Mouse (Mus musculus) kidney, postnatal 0 days (tissue): ENCODE data around the gene Mthfsd. TPM values are rescaled to one million over a fixed set of nuclear protein-coding genes. Genes with fewer than 3 reads are reported as not detected.

ENCODE experiments used
- ATAC-seq: fragments of 200-750 bp; cut with Nextera tagmentation; replicated peaks from 2 replicates; pipeline ENCODE4 v1.8.0; 2017; ENCODE audit warnings: low read depth, moderate number of reproducible peaks, moderate TSS enrichment, moderate library complexity; ENCODE audit not compliant: low FRiP score
- DNase-seq: peaks from one replicate; pipeline ENCODE4 v3.0.0-alpha.2; 2016; ENCODE audit warnings: low spot score
- H3K27ac ChIP-seq: fragments of 300-500 bp; sonication (generic); 2 replicates; pipeline ENCODE4 v1.5.1; 2014; ENCODE audit warnings: mild to moderate bottlenecking
- H3K27me3 ChIP-seq: fragments of 300-500 bp; sonication (generic); 2 replicates; pipeline ENCODE4 v1.6.1; 2014; ENCODE audit warnings: low read length, mixed read lengths; ENCODE audit not compliant: insufficient read depth
- H3K36me3 ChIP-seq: fragments of 300-500 bp; sonication (generic); 2 replicates; pipeline ENCODE4 v1.6.1; 2014; ENCODE audit warnings: low read length, mixed read lengths; ENCODE audit not compliant: insufficient read depth
- H3K4me1 ChIP-seq: fragments of 300-500 bp; sonication (generic); replicated peaks from 2 replicates; pipeline ENCODE4 v1.6.1; 2014; ENCODE audit warnings: antibody characterized with exemption, low read length, mixed read lengths; ENCODE audit not compliant: insufficient read depth
- H3K4me2 ChIP-seq: fragments of 300-500 bp; sonication (generic); 2 replicates; pipeline ENCODE4 v1.6.1; 2014; ENCODE audit warnings: mild to moderate bottlenecking, low read length, moderate library complexity, mixed read lengths
- H3K4me3 ChIP-seq: fragments of 300-500 bp; sonication (generic); replicated peaks from 2 replicates; pipeline ENCODE4 v1.5.1; 2014; ENCODE audit warnings: low read depth, low read length
- H3K9ac ChIP-seq: fragments of 300-500 bp; sonication (generic); 2 replicates; pipeline ENCODE4 v1.6.1; 2014; ENCODE audit warnings: low read depth, low read length
- H3K9me3 ChIP-seq: fragments of 300-500 bp; sonication (generic); replicated peaks from 2 replicates; pipeline ENCODE4 v1.6.1; 2016; ENCODE audit warnings: low read length, inconsistent platforms, mixed read lengths
- CTCF ChIP-seq: IDR thresholded peaks from 2 replicates; pipeline ENCODE4 v1.5.1; 2016; ENCODE audit warnings: antibody characterized with exemption, low read depth, mild to moderate bottlenecking, moderate library complexity
- WGBS: fragments of 180-500 bp; shearing (Covaris S2); extraction: QIAGEN DNeasy Blood & Tissue Kit; methylation state at CpG from one replicate; pipeline ENCODE4 v1.1.7; 2014; 5-methylcytosine and 5-hydroxymethylcytosine counted together
- polyA plus RNA-seq: library from polyadenylated mRNA; unstranded; fragments of >200 nt; fragmentation: Nextera tagmentation; extraction: Ambion mirVana; gene quantifications from 2 replicates; pipeline ENCODE4 v1.2.1, GENCODE M21; 2015

The Mthfsd gene
- polyA plus RNA-seq, 1 experiment from 2014 or later: 60.3 TPM

DNA sequence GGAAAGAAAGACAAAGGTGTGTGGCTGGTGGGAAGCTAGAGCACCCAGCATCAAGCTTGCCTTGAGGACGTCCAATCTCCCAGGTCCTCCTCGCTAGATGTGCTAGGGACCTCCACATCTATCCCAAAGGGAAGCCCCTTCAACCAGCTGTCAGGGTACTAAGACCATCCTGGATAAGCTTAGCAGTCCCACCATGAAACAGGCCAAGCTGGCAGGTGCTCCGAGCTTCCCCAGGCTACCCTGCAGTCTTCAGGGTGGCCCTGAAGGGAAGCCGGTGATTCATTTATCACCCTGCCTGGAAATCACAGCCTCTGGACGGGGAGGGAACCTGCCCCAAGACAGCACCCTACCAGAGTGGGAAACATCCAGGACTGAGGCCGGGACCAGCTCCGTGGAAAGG lies 31.6 kb downstream of the Mthfsd start:
- TF ChIP-seq CTCF: no peak
- Histone ChIP-seq H3K9me3 (no peaks in the 10 kb centered on the region), H3K4me3 (no peak overlapping the region), H3K27ac (no peak overlapping the region), H3K9ac (no peak overlapping the region), H3K4me1 (peaks cover 6% of the 10 kb centered on the region; the same call in 1 of the 2 replicates), H3K27me3 (peaks cover 96% of the 10 kb centered on the region), H3K4me2 (no peak overlapping the region), H3K36me3 (no peaks in the 10 kb centered on the region)
- DNase-seq (no peak), ATAC-seq (no peak)
- 10% methylated on average over 7 of the region's 7 CpGs for WGBS

DNA sequence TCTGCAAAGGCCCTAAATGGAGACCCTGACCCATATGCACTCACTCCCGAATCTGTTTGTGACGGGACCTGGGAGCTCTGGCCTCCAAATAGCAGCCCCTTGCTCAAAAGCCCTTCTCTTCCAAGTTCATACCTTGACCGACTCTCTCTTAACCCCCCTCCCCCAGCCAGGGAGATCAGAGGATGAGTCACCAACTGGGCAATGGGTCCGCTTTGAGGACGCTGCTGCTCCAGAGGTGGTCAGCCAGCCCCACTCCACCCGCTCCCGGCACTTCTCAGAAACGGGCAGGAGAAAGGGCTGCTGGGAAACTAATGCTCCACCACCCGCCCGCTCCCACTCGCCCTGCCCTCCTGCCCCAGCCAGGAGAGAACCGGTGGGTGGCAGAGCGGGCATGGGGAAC lies 32.3 kb downstream of the Mthfsd start:
- 2% methylated on average over 13 of the region's 13 CpGs for WGBS
- H3K4me3 ChIP-seq: no peak overlapping the region
- no peak overlapping the region for H3K9ac ChIP-seq
- peaks cover 97% of the 10 kb centered on the region for H3K27me3 ChIP-seq
- no peak overlapping the region for H3K4me2 ChIP-seq
- no peak for ATAC-seq
- H3K27ac ChIP-seq: no peak overlapping the region
- no peak for TF ChIP-seq CTCF
- H3K4me1 ChIP-seq: peaks cover 6% of the 10 kb centered on the region; the same call in 1 of the 2 replicates
- no peaks in the 10 kb centered on the region for H3K36me3 ChIP-seq
- DNase-seq: no peak
- no peaks in the 10 kb centered on the region for H3K9me3 ChIP-seq

DNA sequence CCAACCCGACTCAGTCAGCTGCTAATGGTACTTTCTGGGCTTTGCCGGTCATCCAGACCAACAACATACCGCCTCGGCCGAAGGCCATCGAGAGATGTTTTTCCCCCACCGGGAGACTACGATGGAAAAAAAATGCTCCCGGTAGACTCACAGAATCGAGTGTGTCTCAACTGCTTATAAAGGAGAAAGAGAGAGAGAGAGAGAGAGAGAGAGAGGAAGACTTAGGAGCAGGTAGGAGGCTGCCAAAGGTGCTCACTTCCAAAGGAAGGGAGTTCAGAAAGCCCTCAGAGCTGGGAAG lies 33.4 kb downstream of the Mthfsd start:
- H3K27ac ChIP-seq: no peak overlapping the region
- H3K4me1 ChIP-seq: peaks cover 6% of the 10 kb centered on the region; the same call in 1 of the 2 replicates
- peaks cover 97% of the 10 kb centered on the region for H3K27me3 ChIP-seq
- H3K36me3 ChIP-seq: no peaks in the 10 kb centered on the region
- no peak for DNase-seq
- no peak overlapping the region for H3K4me3 ChIP-seq
- 2% methylated on average over 10 of the region's 10 CpGs for WGBS
- ATAC-seq: no peak
- no peak overlapping the region for H3K9ac ChIP-seq
- no peak overlapping the region for H3K4me2 ChIP-seq
- no peak for TF ChIP-seq CTCF
- no peaks in the 10 kb centered on the region for H3K9me3 ChIP-seq

DNA sequence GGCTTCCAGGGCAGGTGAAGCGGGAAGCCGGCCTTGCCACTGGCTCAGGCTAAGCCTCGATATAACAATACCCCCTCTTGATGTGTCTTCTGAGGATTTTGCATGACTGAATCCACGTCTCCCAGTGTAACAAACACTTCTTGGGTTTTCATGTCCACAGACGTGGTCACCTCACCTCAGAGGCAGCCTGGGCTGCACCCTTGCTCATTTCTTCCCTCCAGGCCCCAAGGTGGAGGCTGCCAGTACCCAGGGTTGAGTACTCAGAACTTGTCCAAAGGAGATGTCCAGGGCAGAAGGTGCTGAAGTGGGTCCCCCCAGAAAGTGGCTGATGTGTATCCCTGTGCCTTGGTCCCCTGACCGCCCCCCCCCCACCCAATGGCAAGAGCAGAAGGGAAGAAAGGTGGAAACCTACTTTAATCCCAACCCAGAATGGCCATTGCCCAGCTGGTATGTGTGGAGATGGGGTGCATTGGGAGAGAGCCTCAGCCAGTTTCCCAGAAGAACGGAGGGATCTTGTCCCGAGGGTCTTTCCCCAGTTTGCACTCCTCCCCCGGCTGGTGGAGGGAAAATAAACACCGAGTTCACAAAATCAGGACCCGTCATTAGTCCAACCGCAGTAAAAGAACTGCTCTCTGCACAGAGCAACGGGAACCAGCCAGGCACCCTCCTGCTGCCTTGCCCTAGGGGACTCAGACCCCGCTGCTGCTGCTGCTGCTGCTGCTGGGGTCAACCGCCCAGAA lies 33.9 kb downstream of the Mthfsd start:
- H3K36me3 ChIP-seq: no peaks in the 10 kb centered on the region
- DNase-seq (no peak), ATAC-seq (no peak)
- TF ChIP-seq CTCF: no peak
- peaks cover 6% of the 10 kb centered on the region; the same call in 1 of the 2 replicates for H3K4me1 ChIP-seq
- no peaks in the 10 kb centered on the region for H3K9me3 ChIP-seq
- 2% methylated on average over 15 of the region's 15 CpGs for WGBS
- no peak overlapping the region for H3K27ac ChIP-seq
- H3K27me3 ChIP-seq: peaks cover 93% of the 10 kb centered on the region
- no peak overlapping the region for H3K4me2 ChIP-seq
- H3K9ac ChIP-seq: no peak overlapping the region
- H3K4me3 ChIP-seq: no peak overlapping the region

DNA sequence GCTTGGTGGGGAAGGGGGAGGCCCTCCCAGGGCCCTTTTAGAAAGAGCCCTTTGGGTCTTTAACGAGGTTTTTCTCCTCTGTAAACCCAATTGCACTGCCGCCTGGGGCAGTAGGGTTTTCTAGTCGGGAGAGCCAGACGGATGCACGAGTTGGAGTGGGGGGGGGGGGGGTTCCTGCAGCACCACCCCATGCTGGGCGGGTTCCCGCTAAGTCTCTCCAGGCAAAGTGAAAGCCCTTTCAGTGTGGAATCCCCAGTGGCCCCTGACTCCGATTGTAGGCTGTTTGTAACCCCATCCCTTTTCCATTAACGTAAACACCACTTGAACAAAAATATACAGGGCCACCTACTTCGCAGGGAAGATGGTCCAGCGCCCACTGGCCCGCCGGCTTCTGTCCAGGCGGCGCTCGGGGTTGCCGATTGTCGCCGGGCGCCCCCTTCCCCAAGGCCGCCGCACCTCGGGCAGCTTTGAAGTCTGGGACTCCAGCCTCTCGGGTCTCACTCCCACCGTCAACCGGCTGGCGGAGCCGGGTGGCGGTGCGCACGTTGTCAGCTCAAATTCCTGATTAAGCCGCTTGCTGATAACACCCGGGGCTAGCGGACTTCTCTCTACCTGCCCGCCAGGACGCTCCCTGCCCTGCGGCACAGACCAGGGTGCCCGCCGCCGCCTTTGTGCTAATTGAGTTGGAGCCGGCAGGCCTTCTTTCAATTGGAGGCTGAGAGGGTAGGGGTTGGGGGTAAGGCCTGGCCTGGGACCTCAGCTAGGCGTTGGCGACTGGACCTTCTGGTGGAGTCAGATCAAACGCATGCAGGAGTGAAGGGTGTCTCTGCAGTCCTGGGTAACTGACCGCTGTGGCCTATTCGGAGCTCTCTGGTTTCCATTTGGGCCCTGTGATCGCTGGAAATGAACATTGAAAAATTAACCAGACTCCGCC lies 34.8 kb downstream of the Mthfsd start:
- H3K36me3 ChIP-seq: no peaks in the 10 kb centered on the region
- no peak for DNase-seq
- H3K27me3 ChIP-seq: peaks cover 84% of the 10 kb centered on the region
- H3K9ac ChIP-seq: no peak overlapping the region
- no peak overlapping the region for H3K27ac ChIP-seq
- no peak for ATAC-seq
- peak overlapping the region; percentile 13; the same call in 1 of the 2 replicates for H3K4me3 ChIP-seq
- no peaks in the 10 kb centered on the region for H3K9me3 ChIP-seq
- WGBS: 1% methylated on average over 48 of the region's 48 CpGs
- peak overlapping the region; percentile 35 for H3K4me2 ChIP-seq
- peaks cover 6% of the 10 kb centered on the region; the same call in 1 of the 2 replicates for H3K4me1 ChIP-seq
- no peak for TF ChIP-seq CTCF

DNA sequence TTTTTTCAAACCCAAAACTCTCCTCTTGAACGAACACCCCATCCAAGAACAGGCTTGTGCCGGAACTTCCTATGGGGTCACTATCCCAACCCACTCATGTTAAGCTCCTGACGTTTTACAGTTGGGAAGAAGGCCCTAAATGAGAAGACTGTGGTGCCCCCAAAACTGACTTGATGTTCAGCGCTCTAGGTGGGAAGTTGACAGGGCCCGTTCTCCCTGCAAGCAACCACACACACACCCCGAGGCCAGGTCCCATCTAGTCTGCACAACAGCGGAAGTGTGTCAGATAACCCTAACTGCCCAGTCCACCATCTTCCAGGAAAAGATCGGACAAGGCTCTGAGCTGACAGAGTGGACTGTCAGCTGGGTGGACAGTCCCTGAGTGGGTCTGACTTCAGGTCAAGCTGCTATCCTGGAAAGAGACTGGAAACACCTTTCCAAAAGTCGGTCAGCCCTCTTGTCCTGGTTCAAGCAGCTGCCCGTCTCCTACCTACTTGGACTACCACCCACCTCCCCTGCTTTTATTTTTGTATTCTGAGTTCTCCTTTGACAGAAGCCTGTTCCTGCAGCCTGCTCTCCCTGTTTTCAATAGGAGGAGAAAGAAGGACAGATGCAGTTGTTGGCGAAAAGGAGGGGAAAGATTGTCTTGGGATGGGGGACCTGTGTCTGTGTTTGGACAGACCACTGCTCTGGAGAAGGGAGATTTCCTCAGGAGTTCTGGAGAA lies 35.6 kb downstream of the Mthfsd start:
- Histone ChIP-seq H3K27ac (no peak overlapping the region), H3K36me3 (no peaks in the 10 kb centered on the region), H3K4me2 (no peak overlapping the region), H3K9me3 (no peaks in the 10 kb centered on the region), H3K27me3 (peaks cover 77% of the 10 kb centered on the region), H3K4me1 (peaks cover 6% of the 10 kb centered on the region; the same call in 1 of the 2 replicates), H3K9ac (no peak overlapping the region), H3K4me3 (no peak overlapping the region)
- no peak for ATAC-seq
- DNase-seq: no peak
- no peak for TF ChIP-seq CTCF
- WGBS: 14% methylated on average over 11 of the region's 11 CpGs
